Mouse (Mus musculus) heart, adult 8-10 months (tissue): ENCODE data around the gene Ttll9. TPM values are rescaled to one million over a fixed set of nuclear protein-coding genes. Genes with fewer than 3 reads are reported as not detected.

Experiments used
- DNase-seq: peaks from one replicate; pipeline ENCODE4 v3.0.0; 2022; ENCODE audit warnings: low spot score
- total RNA-seq, 4 experiments: library from RNA; stranded (reverse); gene quantifications; 2 replicates each; pipeline ENCODE4 v1.2.4; 2022

Gene Ttll9
- total RNA-seq, 4 experiments from 2014 or later: not detected

DNA sequence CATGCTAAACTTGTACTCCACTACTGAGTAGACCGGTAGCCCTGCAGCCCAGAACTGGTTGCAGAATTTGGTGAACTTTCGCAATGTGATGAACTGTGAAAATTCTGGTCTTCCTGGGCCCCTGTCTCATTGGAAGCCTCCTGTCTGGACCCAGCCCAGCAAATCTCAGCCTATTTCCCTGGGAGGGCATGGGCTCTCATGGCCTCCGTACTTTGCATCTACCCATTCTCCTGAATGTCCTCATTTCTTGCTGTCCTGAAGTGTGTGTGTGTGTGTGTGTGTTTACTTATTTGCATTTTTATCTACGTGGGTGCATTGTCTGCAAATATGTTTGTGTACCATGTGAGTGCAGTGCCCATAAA is 87.7 kb downstream of the Ttll9 start:
- no peak for DNase-seq

GRCm38 (mm10) chr2:153051095-153051494 is 88.8 kb downstream of the Ttll9 start:
- DNase-seq: no peak

DNA sequence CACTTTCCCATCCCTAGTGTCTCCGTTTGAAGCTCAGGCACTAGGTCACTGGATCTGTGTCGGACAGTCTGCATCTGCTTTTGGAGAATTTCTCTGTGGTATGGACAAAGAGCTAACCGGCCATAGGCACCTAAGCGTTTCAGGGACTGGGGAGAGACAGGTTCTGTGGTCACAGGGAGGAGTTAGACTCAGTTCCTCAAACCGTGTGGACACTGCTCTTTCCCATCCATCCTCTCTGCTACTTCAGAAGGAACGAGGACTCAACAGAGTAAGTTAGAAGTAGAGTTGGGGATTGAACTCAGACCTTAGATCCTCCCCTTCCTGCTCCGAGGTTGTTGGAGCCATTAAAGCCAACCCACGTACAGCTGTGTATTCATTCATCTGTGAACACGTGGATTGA is 89.3 kb downstream of the Ttll9 start:
- no peak for DNase-seq

- no peak for DNase-seq
These were observed 90.5 kb downstream of the Ttll9 start for GRCm38 (mm10) chr2:153052700-153053351.

GRCm38 (mm10) chr2:153053896-153054295 is 91.6 kb downstream of the Ttll9 start:
- DNase-seq: no peak

DNA sequence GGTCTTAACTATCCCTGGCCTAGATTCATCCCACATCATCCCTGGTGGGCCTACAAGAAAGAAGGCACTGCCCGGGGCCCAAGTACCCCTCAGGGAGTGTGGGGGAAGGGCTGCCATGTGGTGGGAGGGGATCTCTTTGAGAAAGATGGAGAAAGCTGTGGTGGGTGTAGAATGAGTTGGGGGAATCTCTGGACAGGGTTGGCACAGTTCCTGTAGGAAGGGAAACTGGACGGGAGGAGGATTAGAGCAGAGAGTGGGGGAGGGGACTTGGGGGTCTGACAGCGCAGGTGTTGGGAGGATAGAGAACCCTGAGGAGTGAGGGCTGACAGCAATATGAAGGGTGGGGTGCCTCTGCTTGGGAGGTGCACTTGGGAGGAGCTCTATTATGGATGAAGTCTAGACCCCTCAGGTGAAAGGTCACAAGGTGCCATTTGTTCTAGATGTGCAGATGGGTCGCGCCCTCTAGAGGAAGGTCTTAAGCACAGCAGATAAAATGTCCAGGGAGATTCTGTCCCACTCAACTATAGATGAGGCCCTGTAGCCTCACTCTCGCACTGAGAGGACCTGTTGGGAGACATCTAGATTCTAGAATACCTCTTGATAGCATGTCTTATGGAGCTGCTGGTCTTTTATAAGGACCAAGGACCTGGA is 93.1 kb downstream of the Ttll9 start:
- DNase-seq: no peak

Other genes starting within 250 kb of the Ttll9 start
- 10 to 100 TPM; 43.3 to 63.6 (median 58.4) TPM for gene Id1, start 226.2 kb upstream of the Ttll9 start, total RNA-seq
- 10 to 100 TPM; 10.3 to 16.2 (median 12.4) TPM for gene Cox4i2, start 208.3 kb upstream of the Ttll9 start, total RNA-seq
- gene Bcl2l1, start 130.8 kb upstream of the Ttll9 start, total RNA-seq: 10 to 100 TPM; 46.9 to 66.6 (median 51.4) TPM
- 1 to 10 TPM in 2 of 4 experiments, under 1 TPM in 2; 0.65 to 1.4 (median 0.91) TPM for gene Tpx2, start 114.5 kb upstream of the Ttll9 start, total RNA-seq
- under 1 TPM; 0.17 to 0.44 (median 0.31) TPM for gene Mylk2, start 51.1 kb upstream of the Ttll9 start, total RNA-seq
- 1 to 10 TPM; 1.6 to 2.7 (median 2.1) TPM for gene Foxs1, start 29.3 kb upstream of the Ttll9 start, total RNA-seq
- not detected for gene Dusp15, start 10.8 kb upstream of the Ttll9 start, total RNA-seq
- 100 to 1,000 TPM; 129 to 141 (median 136) TPM for gene Pdrg1, start 52.9 kb downstream of the Ttll9 start, total RNA-seq
- gene Xkr7, start 69.4 kb downstream of the Ttll9 start, total RNA-seq: not detected
- 10 to 100 TPM; 12.9 to 21.5 (median 13.8) TPM for gene Ccm2l, start 103.5 kb downstream of the Ttll9 start, total RNA-seq
- 1 to 10 TPM in 2 of 4 experiments, under 1 TPM in 2; 0.72 to 1.2 (median 0.95) TPM for gene Hck, start 146.0 kb downstream of the Ttll9 start, total RNA-seq
- gene Tm9sf4, start 198.8 kb downstream of the Ttll9 start, total RNA-seq: 10 to 100 TPM; 41.9 to 50.0 (median 45.1) TPM